Mouse (Mus musculus) stomach, embryonic 16.5 days (tissue): ENCODE results near the gene Creb3. TPM values are rescaled to one million over a fixed set of nuclear protein-coding genes. Genes with fewer than 3 reads are reported as not detected.

ENCODE experiments used
- ATAC-seq: fragments of 200-750 bp; cut with Nextera tagmentation; 2 replicates; pipeline ENCODE4 v1.8.0; 2017; ENCODE audit warnings: moderate number of reproducible peaks, moderate TSS enrichment; ENCODE audit not compliant: insufficient read depth, low FRiP score
- H3K27ac ChIP-seq: fragments of 300-500 bp; sonication (generic); 2 replicates; pipeline ENCODE4 v1.5.1; 2014; ENCODE audit warnings: low read length
- H3K27me3 ChIP-seq: fragments of 300-500 bp; sonication (generic); 2 replicates; pipeline ENCODE4 v1.6.1; 2014; ENCODE audit warnings: low read length, control low read depth, mixed read lengths; ENCODE audit not compliant: control insufficient read depth, insufficient read depth
- H3K36me3 ChIP-seq: fragments of 300-500 bp; sonication (generic); 2 replicates; pipeline ENCODE4 v1.6.1; 2014; ENCODE audit warnings: low read length; ENCODE audit not compliant: control insufficient read depth, insufficient read depth
- H3K4me1 ChIP-seq: fragments of 300-500 bp; sonication (generic); 2 replicates; pipeline ENCODE4 v1.6.1; 2014; ENCODE audit warnings: low read length, control low read depth, mixed read lengths; ENCODE audit not compliant: control insufficient read depth, insufficient read depth
- H3K4me2 ChIP-seq: fragments of 300-500 bp; sonication (generic); 2 replicates; pipeline ENCODE4 v1.6.1; 2014; ENCODE audit warnings: low read depth, low read length, mixed read lengths
- H3K4me3 ChIP-seq: fragments of 300-500 bp; sonication (generic); replicated peaks from 2 replicates; pipeline ENCODE4 v1.5.1; 2014; ENCODE audit warnings: mild to moderate bottlenecking, low read length
- H3K9ac ChIP-seq: fragments of 300-500 bp; sonication (generic); 2 replicates; pipeline ENCODE4 v1.6.1; 2014; ENCODE audit warnings: low read length
- H3K9me3 ChIP-seq: fragments of 300-500 bp; sonication (generic); replicated peaks from 2 replicates; pipeline ENCODE4 v1.6.1; 2016; ENCODE audit warnings: low read length, control low read depth; ENCODE audit not compliant: control insufficient read depth
- WGBS: fragments of 180-500 bp; shearing (Covaris S2); extraction: QIAGEN DNeasy Blood & Tissue Kit; methylation state at CpG from one replicate; pipeline ENCODE4 v1.1.7; 2014; 5-methylcytosine and 5-hydroxymethylcytosine counted together
- polyA plus RNA-seq: library from polyadenylated mRNA; unstranded; fragments of >200 nt; fragmentation: Nextera tagmentation; extraction: Ambion mirVana; gene quantifications from 2 replicates; pipeline ENCODE4 v1.2.1, GENCODE M21; 2015

Creb3 gene
- polyA plus RNA-seq, 1 experiment from 2014 or later: 71.4 TPM

DNA sequence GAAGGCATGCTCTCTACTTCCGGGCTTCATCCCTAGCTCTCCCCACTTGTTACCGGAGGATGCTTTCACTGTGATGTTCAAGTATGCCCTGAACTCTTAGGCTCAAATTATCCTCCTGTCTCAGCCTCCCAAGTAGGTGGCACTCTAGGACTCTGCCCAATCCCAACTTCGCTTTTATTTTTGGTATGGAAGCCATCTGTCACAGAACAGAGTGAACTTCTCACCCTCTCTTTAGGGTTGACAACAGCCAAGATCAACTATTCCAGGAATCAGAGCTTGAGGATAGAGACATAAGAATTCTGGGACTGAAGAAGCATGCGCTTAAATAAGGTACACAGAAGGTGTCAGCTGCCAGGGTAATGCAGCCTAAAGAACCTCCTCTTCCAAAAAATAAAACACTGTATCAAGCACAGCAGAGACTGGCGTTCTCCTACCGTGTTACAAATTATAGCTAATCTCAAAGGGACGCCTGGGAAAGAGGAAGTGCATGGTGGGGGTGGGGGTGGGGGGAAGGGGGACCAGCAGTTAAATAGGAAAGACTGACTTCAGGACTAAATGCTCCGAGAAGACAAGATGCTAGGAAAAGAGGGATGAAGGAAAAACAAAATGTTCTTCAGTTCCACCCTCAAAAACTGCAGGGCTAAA, 15.2 kb downstream of the Creb3 start:
- Histone ChIP-seq H3K36me3 (peaks cover 9% of the 10 kb centered on the region; the same call in 1 of the 2 replicates), H3K9ac (peak overlapping the region; percentile 79), H3K4me1 (peaks cover 36% of the 10 kb centered on the region), H3K4me3 (peak overlapping the region; percentile 86), H3K4me2 (peak overlapping the region; percentile 96), H3K27ac (no peak overlapping the region), H3K27me3 (no peaks in the 10 kb centered on the region), H3K9me3 (no peaks in the 10 kb centered on the region)
- WGBS: 40% methylated on average over 8 of the region's 8 CpGs
- no peak for ATAC-seq

DNA sequence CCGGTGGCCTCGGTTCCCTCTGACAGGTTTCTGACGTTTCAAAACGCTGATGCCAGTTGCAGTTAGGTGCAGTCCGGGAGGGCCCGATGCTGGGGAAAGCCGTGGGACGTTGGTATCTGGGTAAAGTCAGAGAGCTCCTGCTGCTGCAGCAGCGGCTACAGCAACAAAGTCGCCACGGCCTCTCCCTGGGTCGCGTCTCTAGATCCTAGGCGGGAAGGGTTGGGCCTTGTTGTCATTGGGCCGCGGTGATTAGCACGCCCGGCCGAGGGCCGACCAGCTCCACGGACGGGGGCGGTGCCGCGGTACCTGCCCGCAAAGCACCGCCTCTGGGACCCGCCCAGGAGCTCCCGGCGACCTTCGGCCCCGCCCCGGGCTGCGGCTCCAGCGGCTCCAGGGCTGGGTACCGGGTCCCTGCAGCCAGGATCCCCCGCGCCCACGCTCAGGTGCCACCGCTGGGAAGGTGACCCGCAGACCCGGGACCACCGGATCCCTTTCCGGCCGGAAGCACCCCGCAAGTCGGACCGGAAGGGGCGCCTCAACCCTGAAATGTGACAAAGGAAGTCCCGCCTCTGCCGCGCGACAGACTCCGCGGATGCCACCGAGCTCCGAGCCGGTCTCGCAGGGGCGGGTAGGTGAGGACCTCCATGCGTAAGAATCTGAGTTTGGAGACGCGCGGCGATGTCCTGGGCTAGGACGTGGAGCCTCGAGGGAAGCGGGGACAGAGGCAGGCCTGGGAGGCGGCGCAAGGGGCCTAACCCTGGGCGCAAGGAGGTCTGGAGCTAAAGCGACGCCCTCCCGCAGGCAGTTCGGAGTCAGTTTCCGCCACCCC, 16.5 kb downstream of the Creb3 start, which contains the start of the genes Rgp1 and Gba2:
Rgp1 (plus strand) TSS at position 340 of the 829 bp plus-strand sequence.
Gba2 (minus strand) TSS at position 498 of the 829 bp plus-strand sequence.
- H3K9me3 ChIP-seq: no peaks in the 10 kb centered on the region
- H3K4me3 ChIP-seq: peak within 1 kb of the TSS; percentile 86
- H3K4me2 ChIP-seq: peak within 1 kb of the TSS; percentile 96
- peak within 1 kb of the TSS; percentile 79 for H3K9ac ChIP-seq
- H3K36me3 ChIP-seq: peaks cover 18% of the 10 kb centered on the region
- peak within 1 kb of the TSS; percentile 92 for H3K27ac ChIP-seq
- WGBS: under 1% methylated on average over 76 of the region's 76 CpGs
- peak; percentile 96 for ATAC-seq
- peaks cover 36% of the 10 kb centered on the region for H3K4me1 ChIP-seq
- no peaks in the 10 kb centered on the region for H3K27me3 ChIP-seq

DNA sequence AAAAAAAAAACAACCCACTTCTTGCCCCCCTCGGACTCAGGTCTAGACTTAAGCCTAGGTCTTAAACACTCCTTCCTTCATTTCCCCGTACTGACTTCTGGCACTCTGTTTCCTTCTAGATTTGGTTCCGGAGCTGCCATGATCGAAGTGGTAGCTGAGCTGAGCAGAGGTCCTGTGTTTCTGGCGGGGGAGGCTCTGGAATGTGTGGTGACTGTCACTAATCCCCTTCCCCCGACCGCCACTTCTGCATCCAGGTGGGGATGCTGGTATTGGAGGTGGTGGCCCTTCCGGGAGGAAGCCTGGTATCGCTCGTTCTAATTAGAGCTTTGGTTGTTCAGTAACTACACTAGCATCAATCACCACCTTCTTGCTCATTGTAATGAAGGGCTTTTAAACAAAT, 17.1 kb downstream of the Creb3 start:
- ATAC-seq: no peak

DNA sequence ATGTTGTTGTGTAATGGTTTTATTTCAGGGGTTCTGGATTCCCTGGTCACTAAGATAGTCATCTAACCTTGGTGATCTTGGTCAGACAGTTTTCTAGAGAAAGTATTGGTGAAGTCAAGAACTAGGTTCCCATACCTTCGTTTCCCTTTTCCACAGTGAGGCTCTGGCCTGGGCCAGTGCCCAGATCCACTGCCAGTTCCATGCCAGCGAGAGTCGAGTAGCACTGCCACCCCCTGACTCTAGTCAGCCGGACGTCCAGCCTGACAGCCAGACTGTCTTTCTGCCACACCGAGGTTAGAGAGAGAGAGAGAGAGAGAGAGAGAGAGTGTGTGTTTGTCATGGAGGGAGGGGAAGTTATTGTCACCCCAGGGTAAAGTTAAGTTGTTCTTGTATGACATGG, 17.6 kb downstream of the Creb3 start:
- Histone ChIP-seq H3K27me3 (no peaks in the 10 kb centered on the region), H3K4me3 (peak overlapping the region; percentile 86), H3K27ac (no peak overlapping the region), H3K9ac (0 out of 2 replicates have a peak overlapping the region, but pooled peaks have one; percentile 79), H3K9me3 (no peaks in the 10 kb centered on the region), H3K4me1 (peaks cover 36% of the 10 kb centered on the region), H3K36me3 (peaks cover 19% of the 10 kb centered on the region), H3K4me2 (peak overlapping the region; percentile 96)
- 67% methylated on average over 6 of the region's 6 CpGs for WGBS
- ATAC-seq: no peak

More for the DNA sequence above, 17.1 kb downstream of the Creb3 start:
- Histone ChIP-seq H3K4me2 (peak overlapping the region; percentile 96), H3K9me3 (no peaks in the 10 kb centered on the region), H3K4me1 (peaks cover 36% of the 10 kb centered on the region), H3K27me3 (no peaks in the 10 kb centered on the region), H3K9ac (peak overlapping the region; percentile 79), H3K4me3 (peak overlapping the region; percentile 86), H3K36me3 (peaks cover 19% of the 10 kb centered on the region), H3K27ac (peak overlapping the region; percentile 92)
- WGBS: 4% methylated on average over 10 of the region's 10 CpGs

DNA sequence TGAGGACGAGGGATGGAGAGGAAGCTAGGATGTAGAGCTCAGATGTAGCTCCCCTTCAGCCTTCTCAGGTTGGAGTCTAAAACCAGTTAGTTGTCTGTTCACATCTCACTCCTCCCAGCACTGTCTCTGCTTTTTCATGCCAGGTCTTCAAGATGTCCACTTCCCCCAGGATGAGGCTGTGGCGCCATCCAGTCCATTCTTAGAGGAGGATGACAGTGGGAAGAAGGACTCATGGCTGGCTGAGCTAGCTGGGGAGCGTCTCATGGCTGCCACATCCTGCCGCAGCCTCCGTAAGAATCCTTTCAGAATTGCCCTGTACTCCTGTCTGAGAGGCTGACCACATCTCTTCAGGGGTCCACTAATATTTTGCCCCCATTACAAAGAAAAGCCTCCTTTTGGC, 18.6 kb downstream of the Creb3 start:
- Histone ChIP-seq H3K4me1 (peaks cover 31% of the 10 kb centered on the region), H3K9ac (no peak overlapping the region), H3K27me3 (no peaks in the 10 kb centered on the region), H3K4me3 (no peak overlapping the region), H3K9me3 (no peaks in the 10 kb centered on the region), H3K4me2 (no peak overlapping the region), H3K27ac (no peak overlapping the region), H3K36me3 (peaks cover 19% of the 10 kb centered on the region)
- no peak for ATAC-seq
- 92% methylated on average over 5 of the region's 5 CpGs for WGBS

DNA sequence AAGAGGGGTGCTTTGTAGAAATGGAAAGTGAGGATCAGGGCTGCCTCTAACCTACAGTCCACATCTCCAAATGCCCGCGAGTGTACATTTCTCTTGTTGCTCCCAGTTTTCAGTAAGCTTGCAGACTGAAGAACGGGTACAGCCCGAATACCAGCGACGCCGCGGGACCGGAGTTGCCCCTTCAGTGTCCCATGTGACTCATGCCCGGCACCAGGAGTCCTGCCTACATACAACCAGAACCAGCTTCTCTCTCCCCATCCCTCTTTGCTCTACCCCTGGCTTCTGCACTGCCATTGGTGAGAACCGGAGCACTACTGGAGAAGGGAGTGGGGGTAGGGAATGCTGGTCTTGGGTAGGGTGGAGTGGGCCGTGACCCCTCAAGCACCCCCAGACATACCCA, 19.2 kb downstream of the Creb3 start:
- no peaks in the 10 kb centered on the region for H3K27me3 ChIP-seq
- no peak overlapping the region for H3K27ac ChIP-seq
- H3K9me3 ChIP-seq: no peaks in the 10 kb centered on the region
- peaks cover 19% of the 10 kb centered on the region for H3K36me3 ChIP-seq
- H3K9ac ChIP-seq: no peak overlapping the region
- peaks cover 26% of the 10 kb centered on the region for H3K4me1 ChIP-seq
- no peak overlapping the region for H3K4me3 ChIP-seq
- ATAC-seq: no peak
- WGBS: 93% methylated on average over 12 of the region's 12 CpGs
- H3K4me2 ChIP-seq: no peak overlapping the region

DNA sequence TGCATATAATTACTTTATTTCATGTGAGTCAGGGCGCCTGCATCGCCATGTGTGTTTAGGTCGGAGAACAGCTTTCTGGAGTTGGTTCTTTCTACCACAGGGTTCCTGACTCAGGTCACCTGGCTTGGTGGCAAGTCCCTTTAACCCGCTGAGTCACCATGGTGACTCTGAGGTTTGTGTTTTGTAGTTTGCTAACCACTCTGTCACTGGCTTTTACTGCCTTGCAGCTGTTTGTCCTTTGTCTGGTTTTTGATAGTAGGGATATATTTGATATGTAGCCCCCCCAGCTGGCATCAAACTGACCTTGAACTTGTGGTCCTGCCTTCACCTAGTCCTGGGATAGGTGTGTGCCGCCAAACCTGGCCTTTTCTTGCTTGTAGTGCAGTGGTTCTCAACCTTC, 20.1 kb downstream of the Creb3 start:
- H3K36me3 ChIP-seq: peaks cover 19% of the 10 kb centered on the region
- H3K4me3 ChIP-seq: no peak overlapping the region
- WGBS: 87% methylated on average over 5 of the region's 5 CpGs
- no peak overlapping the region for H3K4me2 ChIP-seq
- no peaks in the 10 kb centered on the region for H3K27me3 ChIP-seq
- H3K9me3 ChIP-seq: no peaks in the 10 kb centered on the region
- H3K27ac ChIP-seq: no peak overlapping the region
- H3K4me1 ChIP-seq: peaks cover 18% of the 10 kb centered on the region
- no peak for ATAC-seq
- no peak overlapping the region for H3K9ac ChIP-seq

DNA sequence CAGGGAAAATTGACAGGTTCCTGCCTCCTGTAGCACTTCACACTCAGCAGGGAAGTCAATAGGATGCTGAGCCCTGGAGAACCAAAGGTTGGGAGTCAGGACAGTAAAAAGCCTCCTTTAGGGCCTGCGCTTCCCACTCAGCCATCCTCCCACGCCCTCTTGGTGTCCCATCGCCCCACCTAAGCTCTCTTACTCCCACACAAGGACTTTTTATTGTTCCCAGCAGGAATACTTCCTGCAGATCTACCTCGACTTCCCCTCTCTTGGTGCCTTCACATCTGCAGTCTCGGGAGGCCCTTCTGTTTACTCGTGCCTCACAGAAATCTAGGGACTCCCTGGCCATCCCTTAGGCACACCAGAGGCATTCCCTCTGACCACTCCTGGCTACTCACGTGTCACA, 21.3 kb downstream of the Creb3 start:
- Histone ChIP-seq H3K36me3 (peaks cover 19% of the 10 kb centered on the region), H3K4me1 (peaks cover 9% of the 10 kb centered on the region), H3K27ac (no peak overlapping the region), H3K9ac (no peak overlapping the region), H3K9me3 (no peaks in the 10 kb centered on the region), H3K4me2 (no peak overlapping the region), H3K27me3 (no peaks in the 10 kb centered on the region), H3K4me3 (no peak overlapping the region)
- ATAC-seq: no peak
- 68% methylated on average over 7 of the region's 7 CpGs for WGBS
